Mouse (Mus musculus): ENCODE measurements around the gene Ogfr. TPM values are rescaled to one million over a fixed set of nuclear protein-coding genes. Genes with fewer than 3 reads are reported as not detected.

The Ogfr gene
- total and polyA plus RNA-seq, 2 experiments from 2014 or later, result 82.4 to 121 TPM

DNA sequence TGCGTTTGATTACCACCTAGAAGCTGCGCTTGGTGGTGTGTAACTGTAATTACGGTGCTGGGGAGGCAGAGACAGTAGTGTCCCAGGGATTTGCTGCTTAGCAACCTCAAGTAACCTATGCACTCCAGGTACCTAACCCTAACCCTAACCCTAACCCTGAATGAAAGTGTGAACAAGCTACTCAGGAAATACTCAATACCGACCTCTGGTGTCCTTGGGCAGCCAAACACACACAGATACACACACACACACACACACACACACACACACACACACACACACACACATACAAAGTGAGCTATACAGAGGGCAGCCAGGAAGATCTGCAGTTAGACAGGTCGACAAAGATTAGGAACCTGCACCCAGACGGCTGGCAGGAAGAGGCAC, 316 bp upstream of the Ogfr start:
- DNase-seq (ENCODE audit: low spot score), result no peak
- Histone ChIP-seq H3K9me3 (ENCODE audit: low read length) (no peaks in the 10 kb centered on the region), H3K36me3 (ENCODE audit: insufficient read depth, low read length) (peaks cover 50% of the 10 kb centered on the region), H3K9ac (replicated peaks; ENCODE audit: low read length, poor library complexity, severe bottlenecking) (peak overlapping the region; percentile 92), H3K4me3 (ENCODE audit: low read depth, low read length) (peak overlapping the region; percentile 85), H3K4me2 (ENCODE audit: low read depth, low read length, poor library complexity, severe bottlenecking) (peak overlapping the region; percentile 88), H3K27me3 (ENCODE audit: insufficient read depth, low read length) (no peaks in the 10 kb centered on the region), H3K4me1 (ENCODE audit: insufficient read depth, low read length) (peaks cover 13% of the 10 kb centered on the region; the same call in 1 of the 2 replicates), H3K27ac (ENCODE audit: low read depth, low read length) (peak overlapping the region; percentile 93)
- 48% methylated on average over 6 of the region's 6 CpGs for WGBS
- ATAC-seq (ENCODE audit: low FRiP score), result peak; percentile 41; the same call in 1 of the 2 replicates
- peak; percentile 61 for TF ChIP-seq CTCF (IDR thresholded peaks at IDR 0.05)

GRCm38 (mm10) chr2:180597490-180597889, 8.4 kb downstream of the Ogfr start, which contains the start of gene Col9a3:
Gene Col9a3 (plus strand): TSS chr2:180597790.
- Histone ChIP-seq H3K27me3 (ENCODE audit: insufficient read depth, low read length) (no peaks in the 10 kb centered on the region), H3K9me3 (ENCODE audit: low read length) (no peaks in the 10 kb centered on the region), H3K36me3 (ENCODE audit: insufficient read depth, low read length) (peaks cover 24% of the 10 kb centered on the region), H3K4me1 (ENCODE audit: insufficient read depth, low read length) (peaks cover 17% of the 10 kb centered on the region; the same call in 1 of the 2 replicates), H3K9ac (replicated peaks; ENCODE audit: low read length, poor library complexity, severe bottlenecking) (peak within 1 kb of the TSS; percentile 46), H3K4me3 (ENCODE audit: low read depth, low read length) (peak within 1 kb of the TSS; percentile 31), H3K4me2 (ENCODE audit: low read depth, low read length, poor library complexity, severe bottlenecking) (peak within 1 kb of the TSS; percentile 59), H3K27ac (ENCODE audit: low read depth, low read length) (peak within 1 kb of the TSS; percentile 47; the same call in 1 of the 2 replicates)
- TF ChIP-seq CTCF (IDR thresholded peaks at IDR 0.05), result no peak
- no peak for ATAC-seq (ENCODE audit: low FRiP score)
- 38% methylated on average over 4 of the region's 4 CpGs for WGBS
- DNase-seq (ENCODE audit: low spot score), result no peak

DNA sequence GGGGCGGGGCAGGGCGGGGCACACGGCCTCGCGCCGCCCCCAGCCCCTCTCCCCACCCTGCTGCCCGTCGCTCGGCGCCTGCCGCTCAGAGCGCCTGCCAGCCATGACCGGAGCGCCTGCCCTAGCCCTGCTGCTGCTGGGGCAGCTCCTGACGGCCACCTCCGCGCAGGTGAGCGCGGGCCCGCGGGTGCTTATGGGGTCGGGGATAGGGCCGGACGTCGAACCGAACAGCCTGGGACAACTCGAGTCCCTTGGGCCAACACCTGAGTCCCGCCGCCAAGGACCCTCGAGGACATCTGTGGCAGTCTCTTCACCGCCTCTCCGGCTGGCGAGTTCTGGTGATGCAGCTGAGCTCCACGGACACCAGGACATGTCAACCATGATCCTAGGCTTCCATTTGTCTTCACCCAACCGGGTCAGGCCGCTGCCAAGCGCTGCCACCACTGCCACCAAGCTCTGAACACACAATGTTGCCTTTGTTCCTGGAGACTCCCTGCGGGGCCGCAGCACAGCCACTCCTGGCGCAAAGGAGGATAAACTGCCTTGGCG, 9.2 kb downstream of the Ogfr start:
- 0 out of 2 replicates have a peak, but pooled peaks have one; percentile 20 for ATAC-seq (ENCODE audit: low FRiP score)
- WGBS, result 3% methylated on average over 36 of the region's 41 CpGs

DNA sequence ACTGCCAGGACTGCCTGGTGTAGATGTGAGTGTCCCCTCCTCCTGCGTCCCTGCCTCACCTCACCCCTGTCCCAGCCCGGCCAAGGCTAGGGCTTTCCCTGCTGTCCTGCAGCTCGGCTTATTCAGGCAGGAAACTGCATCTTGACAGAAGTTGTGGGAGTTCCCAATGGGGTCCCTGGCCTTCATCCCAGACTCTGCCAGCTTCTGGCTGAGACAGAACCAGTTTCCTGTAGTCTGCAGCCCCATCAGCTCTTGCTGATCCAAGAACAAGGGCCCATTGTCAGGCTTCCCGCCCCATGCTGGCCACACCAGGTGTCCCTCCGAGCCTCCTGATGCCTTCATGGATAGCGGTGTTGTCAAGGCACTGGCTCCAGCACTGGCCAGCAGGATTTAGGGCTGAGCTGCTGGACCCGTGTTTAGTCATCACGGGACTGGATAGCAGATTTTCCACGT, 11.6 kb downstream of the Ogfr start:
- Histone ChIP-seq H3K36me3 (ENCODE audit: insufficient read depth, low read length) (no peaks in the 10 kb centered on the region), H3K4me3 (ENCODE audit: low read depth, low read length) (no peak overlapping the region), H3K9ac (replicated peaks; ENCODE audit: low read length, poor library complexity, severe bottlenecking) (no peak overlapping the region), H3K4me1 (ENCODE audit: insufficient read depth, low read length) (peaks cover 17% of the 10 kb centered on the region; the same call in 1 of the 2 replicates), H3K27ac (ENCODE audit: low read depth, low read length) (peak overlapping the region; percentile 57; the same call in 1 of the 2 replicates), H3K4me2 (ENCODE audit: low read depth, low read length, poor library complexity, severe bottlenecking) (no peak overlapping the region), H3K27me3 (ENCODE audit: insufficient read depth, low read length) (no peaks in the 10 kb centered on the region), H3K9me3 (ENCODE audit: low read length) (no peaks in the 10 kb centered on the region)
- ATAC-seq (ENCODE audit: low FRiP score) (peak; percentile 72), DNase-seq (ENCODE audit: low spot score) (peak; percentile 93)
- TF ChIP-seq CTCF (IDR thresholded peaks at IDR 0.05), result no peak
- 10% methylated on average over 9 of the region's 9 CpGs for WGBS

More for the DNA sequence above, 9.2 kb downstream of the Ogfr start:
- peak overlapping the region; percentile 31 for H3K4me3 ChIP-seq (ENCODE audit: low read depth, low read length)
- H3K27me3 ChIP-seq (ENCODE audit: insufficient read depth, low read length), result no peaks in the 10 kb centered on the region
- H3K4me2 ChIP-seq (ENCODE audit: low read depth, low read length, poor library complexity, severe bottlenecking), result peak overlapping the region; percentile 59
- DNase-seq (ENCODE audit: low spot score), result peak; percentile 74
- H3K9me3 ChIP-seq (ENCODE audit: low read length), result no peaks in the 10 kb centered on the region
- no peak for TF ChIP-seq CTCF (IDR thresholded peaks at IDR 0.05)
- H3K36me3 ChIP-seq (ENCODE audit: insufficient read depth, low read length), result peaks cover 17% of the 10 kb centered on the region
- peak overlapping the region; percentile 47; the same call in 1 of the 2 replicates for H3K27ac ChIP-seq (ENCODE audit: low read depth, low read length)
- H3K4me1 ChIP-seq (ENCODE audit: insufficient read depth, low read length), result peaks cover 17% of the 10 kb centered on the region; the same call in 1 of the 2 replicates
- H3K9ac ChIP-seq (replicated peaks; ENCODE audit: low read length, poor library complexity, severe bottlenecking), result peak overlapping the region; percentile 46

GRCm38 (mm10) chr2:180604781-180605180, 15.7 kb downstream of the Ogfr start:
- no peak; the same call in 1 of the 2 replicates for TF ChIP-seq CTCF (IDR thresholded peaks at IDR 0.05)
- Histone ChIP-seq H3K27me3 (ENCODE audit: insufficient read depth, low read length) (no peaks in the 10 kb centered on the region), H3K36me3 (ENCODE audit: insufficient read depth, low read length) (no peaks in the 10 kb centered on the region), H3K4me3 (ENCODE audit: low read depth, low read length) (no peak overlapping the region), H3K4me1 (ENCODE audit: insufficient read depth, low read length) (0 out of 2 replicates have a peak, but pooled peaks cover 3% of the 10 kb centered on the region), H3K4me2 (ENCODE audit: low read depth, low read length, poor library complexity, severe bottlenecking) (no peak overlapping the region), H3K9ac (replicated peaks; ENCODE audit: low read length, poor library complexity, severe bottlenecking) (no peak overlapping the region), H3K9me3 (ENCODE audit: low read length) (no peaks in the 10 kb centered on the region), H3K27ac (ENCODE audit: low read depth, low read length) (no peak overlapping the region)
- WGBS, result 34% methylated on average over 6 of the region's 6 CpGs
- no peak for ATAC-seq (ENCODE audit: low FRiP score)
- peak; percentile 19 for DNase-seq (ENCODE audit: low spot score)

DNA sequence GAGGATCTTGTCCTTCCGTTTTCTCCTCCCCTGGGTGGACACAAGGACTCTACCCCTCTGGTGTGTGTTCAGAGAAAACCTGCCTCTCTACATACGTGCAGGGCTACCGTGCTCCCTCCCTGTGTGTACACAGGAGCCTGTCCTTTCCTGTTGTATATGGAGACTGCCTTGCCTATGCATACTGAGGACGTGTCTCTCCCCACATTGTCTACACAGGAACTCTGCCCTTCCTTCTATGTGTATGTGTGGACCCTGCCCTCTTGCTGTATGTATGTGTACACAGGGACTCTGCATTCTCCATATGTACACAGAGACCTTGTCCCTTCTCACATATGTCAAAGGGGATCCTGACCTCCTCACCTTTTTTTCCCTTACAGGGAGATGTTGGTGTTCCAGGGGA, 21.2 kb downstream of the Ogfr start:
- 74% methylated on average over 4 of the region's 4 CpGs for WGBS

More for the DNA sequence above, 21.2 kb downstream of the Ogfr start:
- no peak overlapping the region for H3K4me2 ChIP-seq (ENCODE audit: low read depth, low read length, poor library complexity, severe bottlenecking)
- no peak overlapping the region for H3K9ac ChIP-seq (replicated peaks; ENCODE audit: low read length, poor library complexity, severe bottlenecking)
- no peaks in the 10 kb centered on the region for H3K4me1 ChIP-seq (ENCODE audit: insufficient read depth, low read length)
- H3K9me3 ChIP-seq (ENCODE audit: low read length), result no peaks in the 10 kb centered on the region
- no peak overlapping the region for H3K27ac ChIP-seq (ENCODE audit: low read depth, low read length)
- DNase-seq (ENCODE audit: low spot score) (no peak), ATAC-seq (ENCODE audit: low FRiP score) (no peak)
- TF ChIP-seq CTCF (IDR thresholded peaks at IDR 0.05), result no peak
- no peak overlapping the region for H3K4me3 ChIP-seq (ENCODE audit: low read depth, low read length)
- H3K36me3 ChIP-seq (ENCODE audit: insufficient read depth, low read length), result 0 out of 2 replicates have a peak, but pooled peaks cover 2% of the 10 kb centered on the region
- H3K27me3 ChIP-seq (ENCODE audit: insufficient read depth, low read length), result no peaks in the 10 kb centered on the region
